Mouse (Mus musculus) brain, embryonic 14.5 days (tissue): ENCODE results near the gene Cys1. TPM values are rescaled to one million over a fixed set of nuclear protein-coding genes. Genes with fewer than 3 reads are reported as not detected.
"Not testable (repeated sequence)": the region's sequence is repeated elsewhere in the genome, so short reads cannot be mapped to it uniquely, and the experiment has no call there.

ENCODE experiments used
- DNase-seq: peaks from one replicate; pipeline ENCODE4 v3.0.0-alpha.2; 2011; ENCODE audit warnings: low read depth
- CTCF ChIP-seq: fragments of 200-500 bp; IDR thresholded peaks from 2 replicates; pipeline ENCODE4 v1.5.1; 2012; ENCODE audit warnings: inconsistent platforms, mild to moderate bottlenecking, moderate library complexity, borderline replicate concordance; ENCODE audit not compliant: insufficient read depth, insufficient read length; ENCODE audit errors: extremely low read depth
- POLR2A ChIP-seq: fragments of 200-500 bp; IDR thresholded peaks from 2 replicates; pipeline ENCODE4 v1.6.1; 2012; ENCODE audit warnings: mild to moderate bottlenecking, inconsistent platforms, borderline replicate concordance; ENCODE audit not compliant: poor library complexity, insufficient read depth, insufficient read length, severe bottlenecking; ENCODE audit errors: extremely low read depth
- polyA plus RNA-seq: library from polyadenylated mRNA; depleted of rRNA; stranded (reverse); fragments of >200 nt; gene quantifications from 2 replicates; pipeline ENCODE4 v1.2.3, GENCODE M21; 2012

Cys1 gene
- polyA plus RNA-seq, 1 experiment, result 2.2 TPM

- no peak for TF ChIP-seq POLR2A
- no peak for TF ChIP-seq CTCF
- DNase-seq, result peak; percentile 79
These were observed 25.3 kb upstream of the Cys1 start for GRCm38 (mm10) chr12:24706764-24707479.

GRCm38 (mm10) chr12:24705502-24706263, 24.1 kb upstream of the Cys1 start:
- no peak for DNase-seq

GRCm38 (mm10) chr12:24703013-24703412, 21.4 kb upstream of the Cys1 start:
- DNase-seq, result no peak
- TF ChIP-seq POLR2A (no peak), CTCF (no peak)

More at GRCm38 (mm10) chr12:24705502-24706263, 24.1 kb upstream of the Cys1 start:
- TF ChIP-seq CTCF, result no peak
- TF ChIP-seq POLR2A, result no peak

GRCm38 (mm10) chr12:24701621-24702020, 20.0 kb upstream of the Cys1 start:
- DNase-seq, result not testable (repeated sequence)

GRCm38 (mm10) chr12:24699578-24699977, 18.0 kb upstream of the Cys1 start:
- TF ChIP-seq CTCF (no peak), POLR2A (no peak)
- no peak for DNase-seq

GRCm38 (mm10) chr12:24698514-24698913, 16.9 kb upstream of the Cys1 start:
- DNase-seq, result no peak
- no peak for TF ChIP-seq CTCF
- TF ChIP-seq POLR2A, result no peak

- TF ChIP-seq POLR2A, result no peak
- no peak for TF ChIP-seq CTCF
- no peak for DNase-seq
These were observed 16.0 kb upstream of the Cys1 start for GRCm38 (mm10) chr12:24697484-24698204.

GRCm38 (mm10) chr12:24696500-24697483, 15.2 kb upstream of the Cys1 start:
- no peak for TF ChIP-seq POLR2A
- peak; percentile 98 for TF ChIP-seq CTCF
- peak; percentile 91 for DNase-seq

GRCm38 (mm10) chr12:24690351-24690750, 8.7 kb upstream of the Cys1 start:
- DNase-seq, result no peak
- no peak for TF ChIP-seq POLR2A
- no peak for TF ChIP-seq CTCF

GRCm38 (mm10) chr12:24686696-24687346, 5.2 kb upstream of the Cys1 start:
- no peak for TF ChIP-seq POLR2A
- no peak for DNase-seq

- TF ChIP-seq POLR2A, result no peak
- TF ChIP-seq CTCF, result no peak
- DNase-seq, result no peak
These were observed 4.6 kb upstream of the Cys1 start for GRCm38 (mm10) chr12:24686038-24686695.
